Mouse (Mus musculus): ENCODE results near the gene Ctu2.

Ctu2 gene

DNA sequence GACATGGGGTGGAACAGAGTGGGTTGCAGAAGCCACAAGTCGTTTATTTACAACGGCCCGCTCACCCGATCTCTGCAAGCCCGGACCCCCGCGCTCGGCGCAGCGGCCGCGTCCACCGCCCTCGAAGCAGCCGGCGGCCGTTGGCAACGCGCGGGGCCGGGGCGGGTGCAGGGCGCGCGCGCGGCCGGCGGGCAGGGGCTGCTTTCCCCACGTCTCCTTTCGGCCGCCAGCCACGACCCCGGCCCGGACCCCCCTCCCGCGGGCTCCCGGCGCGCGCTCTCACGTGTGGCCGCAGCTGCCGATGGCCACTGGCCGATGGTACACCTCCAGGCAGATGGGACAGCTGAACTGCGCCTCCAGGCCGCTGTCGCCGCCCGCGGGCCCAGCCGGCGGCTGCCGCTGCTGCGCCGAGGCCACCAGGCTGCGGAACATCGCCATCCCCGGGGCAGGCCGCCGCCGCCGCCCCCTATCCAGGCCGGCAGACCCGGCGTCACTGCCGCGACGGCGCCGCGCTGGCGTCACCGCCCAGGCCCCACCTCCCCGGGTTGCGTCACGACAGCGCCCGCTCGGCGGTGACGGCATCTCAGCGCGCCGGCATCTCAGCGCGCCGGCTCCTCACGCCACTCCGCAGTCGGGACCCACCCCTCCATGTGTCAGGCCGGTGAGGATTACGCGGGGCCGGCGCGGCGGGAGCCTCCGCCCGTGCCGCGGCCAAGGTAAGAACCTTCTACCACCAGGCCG, at the start of gene Ctu2, which contains the start of gene Rnf166:
Ctu2 (plus strand) TSS at position 564 of the 741 bp plus-strand sequence.
Rnf166 (minus strand) TSS at position 485 of the 741 bp plus-strand sequence.
- peak; percentile 93 for DNase-seq

DNA sequence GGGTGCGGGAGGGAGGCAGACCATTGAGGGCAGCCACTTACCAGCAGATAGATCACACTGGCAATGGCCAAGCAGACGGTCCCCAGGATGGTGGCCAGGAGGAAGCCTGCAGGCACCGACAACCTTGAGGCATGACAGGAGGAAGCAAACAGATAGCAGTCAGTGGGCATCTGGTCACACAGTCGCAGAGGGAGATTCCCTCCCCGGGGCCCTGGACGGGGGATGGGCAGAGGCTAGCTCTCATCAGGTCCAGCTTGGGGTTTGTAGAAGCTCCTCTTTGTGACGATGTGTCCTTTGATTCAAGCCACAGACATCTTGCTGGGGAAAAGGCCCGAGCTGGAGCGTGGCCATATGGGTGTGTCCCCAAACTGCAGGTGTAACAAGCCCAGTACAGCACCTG, 49.8 kb upstream of the Ctu2 start:
- DNase-seq = no peak

GRCm38 (mm10) chr8:122427607-122428006, 48.3 kb upstream of the Ctu2 start:
- no peak for DNase-seq

DNA sequence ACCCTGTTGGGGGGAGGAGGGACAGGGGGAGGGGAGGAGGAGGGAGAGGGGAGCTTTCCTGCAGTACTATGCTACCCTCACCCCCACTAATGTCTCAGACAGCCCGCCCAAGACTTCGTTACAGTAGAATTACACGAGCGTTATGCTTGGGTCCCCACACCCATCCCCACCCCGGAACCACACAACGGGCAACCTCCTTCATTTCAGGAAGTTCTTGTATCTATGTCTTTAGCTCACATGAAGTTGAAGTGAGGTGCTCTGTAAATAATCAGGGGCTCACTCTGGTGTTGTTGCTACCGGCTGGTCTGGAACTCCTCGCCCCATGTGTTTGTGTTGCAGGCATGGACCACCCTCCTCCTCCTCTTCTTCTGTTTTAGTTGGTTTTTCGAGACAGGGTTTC, 47.8 kb upstream of the Ctu2 start:
- no peak for DNase-seq

GRCm38 (mm10) chr8:122430058-122430636, 45.8 kb upstream of the Ctu2 start:
- no peak for DNase-seq

DNA sequence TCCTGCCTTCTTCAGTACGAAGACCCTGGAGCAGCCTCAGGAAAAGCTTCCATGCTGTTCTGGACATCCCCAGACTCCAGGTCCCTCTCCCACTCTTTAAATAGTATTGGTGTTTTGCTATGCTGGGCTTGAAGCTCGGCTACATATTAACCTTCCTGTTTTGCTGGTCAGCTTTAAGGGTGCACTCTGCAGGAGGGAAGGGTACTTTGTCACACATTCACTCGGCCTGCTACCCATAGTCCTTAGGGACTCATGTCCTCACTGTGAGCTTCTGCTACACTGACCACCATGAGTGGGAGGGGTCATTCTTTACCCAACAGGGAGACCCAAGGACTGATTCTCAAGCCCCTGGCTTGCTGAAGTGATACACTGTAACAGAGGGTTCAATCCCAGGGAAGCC, 45.3 kb upstream of the Ctu2 start:
- no peak for DNase-seq

- peak; percentile 46 to 61 for DNase-seq
Measured at GRCm38 (mm10) chr8:122431694-122432442, 44.1 kb upstream of the Ctu2 start.

DNA sequence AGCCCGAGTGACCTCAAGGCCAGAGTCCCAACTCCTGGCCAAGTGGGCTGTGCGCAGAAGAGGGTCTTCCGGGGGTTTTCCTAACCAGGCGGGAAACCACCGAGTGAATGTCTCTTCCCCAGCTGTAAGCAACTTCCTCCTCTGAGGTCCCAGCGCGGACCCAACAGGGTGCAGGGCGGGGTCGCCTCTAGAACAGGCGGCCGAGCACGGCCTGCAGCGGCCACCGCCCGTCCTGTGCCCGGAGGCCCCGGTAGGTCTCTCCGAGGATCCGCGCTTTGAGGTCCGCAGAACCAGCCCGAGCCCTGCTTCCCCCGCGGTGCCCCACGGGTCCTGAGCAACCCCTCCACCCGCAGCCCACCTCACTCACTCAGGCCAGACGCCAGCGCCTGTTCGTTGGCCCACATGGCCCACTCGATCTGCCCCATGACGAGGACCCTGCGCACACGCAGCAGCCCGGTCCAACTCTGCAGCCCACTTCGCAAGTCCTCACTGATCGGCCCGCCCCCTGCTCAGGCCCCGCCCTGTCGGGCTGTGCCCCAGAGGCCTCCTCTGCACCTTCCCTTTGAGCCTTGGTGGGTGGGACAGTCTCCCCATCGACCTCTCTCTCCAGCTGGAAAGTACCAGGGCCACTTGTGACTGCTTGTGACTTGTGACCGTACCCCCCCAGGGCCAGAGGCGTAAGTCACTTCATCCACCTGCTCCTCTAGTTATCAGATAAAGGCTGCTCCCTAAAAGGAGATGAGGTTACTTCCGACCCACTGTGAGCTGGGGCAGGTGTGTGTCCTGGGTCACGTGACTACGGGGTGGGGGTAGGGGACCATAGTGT, 43.3 kb upstream of the Ctu2 start, which contains the start of gene Cyba:
Cyba (minus strand) TSS at position 488 of the 826 bp plus-strand sequence.
- DNase-seq = peak; percentile 87 to 90

DNA sequence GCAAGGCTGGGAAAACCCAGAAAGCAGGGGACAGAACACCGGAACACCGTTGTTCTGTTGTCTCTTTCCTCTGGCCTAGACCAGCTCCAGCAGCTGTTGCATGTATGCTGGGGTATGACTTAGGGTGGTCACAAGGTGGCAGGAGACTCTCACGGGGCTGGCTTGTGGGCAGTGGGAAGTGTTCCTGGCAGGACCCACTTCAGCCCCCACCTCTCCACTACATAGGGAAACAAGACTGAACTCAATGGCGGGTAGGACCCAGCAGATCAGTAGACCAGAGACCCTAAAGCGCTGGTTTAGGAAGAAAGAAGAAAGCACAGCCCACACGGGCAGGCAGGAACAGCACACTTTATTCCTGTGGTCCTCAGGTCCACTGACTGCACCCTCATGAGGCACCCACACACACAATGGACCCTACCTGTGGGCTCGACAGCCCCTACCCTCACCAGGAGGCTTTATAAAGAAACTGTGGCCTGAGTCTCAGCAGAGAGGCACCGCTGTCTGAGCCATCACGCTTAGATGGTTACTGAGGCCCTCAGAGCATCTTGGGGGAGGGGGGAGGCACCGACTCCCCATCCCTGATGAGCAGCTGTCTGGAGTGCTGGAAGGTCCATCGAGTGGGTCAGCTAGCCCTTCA, 42.6 kb upstream of the Ctu2 start:
- DNase-seq = no peak

DNA sequence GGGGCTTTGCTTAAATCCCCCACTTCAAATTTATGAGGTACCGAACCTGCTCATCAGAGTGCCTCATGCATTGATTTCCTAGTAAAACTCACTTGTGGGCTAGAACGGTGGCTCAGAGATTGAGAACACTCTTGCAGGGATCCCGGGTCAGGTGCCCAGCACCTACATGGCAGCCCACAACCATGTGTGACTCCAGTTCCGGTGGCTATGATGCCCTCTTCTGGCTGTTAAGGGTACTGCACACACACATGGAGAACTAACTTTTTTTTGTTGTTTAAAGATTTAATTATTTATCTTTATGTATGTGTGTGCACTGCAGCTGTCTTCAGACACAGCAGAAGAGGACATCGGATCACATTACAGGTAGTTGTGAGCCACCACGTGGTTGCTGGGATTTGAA, 40.6 kb upstream of the Ctu2 start:
- DNase-seq = no peak

DNA sequence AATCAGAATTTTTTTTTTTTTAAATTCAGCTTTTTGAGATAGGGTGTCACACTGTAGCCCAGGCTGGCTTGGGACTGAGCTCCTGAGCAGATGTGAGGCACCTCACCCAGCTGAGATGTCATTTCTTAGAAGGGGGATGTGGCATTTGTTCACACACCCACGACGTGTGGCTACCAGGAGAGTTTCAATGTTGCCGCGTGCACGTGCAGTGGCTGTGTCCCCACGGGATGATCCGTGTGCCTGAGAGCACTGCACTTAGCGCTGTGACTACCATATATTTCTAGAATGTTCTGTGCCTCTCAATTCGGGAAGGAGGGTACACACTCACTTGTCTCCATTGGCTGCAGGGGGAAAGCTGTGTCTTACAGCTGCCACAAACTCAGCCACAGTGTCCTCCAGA, 39.8 kb upstream of the Ctu2 start:
- no peak for DNase-seq

DNA sequence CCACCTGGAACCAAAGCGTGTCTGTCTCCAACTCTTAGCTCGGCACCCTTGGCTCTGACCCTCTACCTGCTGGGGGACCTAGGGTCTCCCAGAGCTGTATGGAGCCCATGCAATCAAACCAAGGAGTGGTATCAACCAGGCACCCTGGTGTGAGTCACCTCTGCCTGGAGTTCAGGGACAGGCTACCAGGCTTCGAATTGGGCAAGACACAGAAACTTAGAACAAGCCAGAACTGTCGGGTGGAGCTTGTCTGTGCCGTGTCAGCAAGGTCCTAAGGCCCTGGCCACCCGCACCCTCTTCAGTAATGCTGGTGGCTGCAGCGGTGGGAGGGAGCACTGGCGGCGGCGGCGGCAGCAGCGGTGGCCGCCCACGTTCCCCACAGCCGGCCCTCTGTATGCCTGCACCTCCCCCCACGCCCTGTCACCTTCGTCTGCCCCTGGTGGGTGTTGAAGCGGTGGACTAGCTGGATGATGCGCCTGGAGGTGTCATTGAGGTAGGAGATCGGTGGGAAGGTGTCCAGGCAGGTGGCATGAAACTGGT, 39.3 kb upstream of the Ctu2 start:
- no peak for DNase-seq

DNA sequence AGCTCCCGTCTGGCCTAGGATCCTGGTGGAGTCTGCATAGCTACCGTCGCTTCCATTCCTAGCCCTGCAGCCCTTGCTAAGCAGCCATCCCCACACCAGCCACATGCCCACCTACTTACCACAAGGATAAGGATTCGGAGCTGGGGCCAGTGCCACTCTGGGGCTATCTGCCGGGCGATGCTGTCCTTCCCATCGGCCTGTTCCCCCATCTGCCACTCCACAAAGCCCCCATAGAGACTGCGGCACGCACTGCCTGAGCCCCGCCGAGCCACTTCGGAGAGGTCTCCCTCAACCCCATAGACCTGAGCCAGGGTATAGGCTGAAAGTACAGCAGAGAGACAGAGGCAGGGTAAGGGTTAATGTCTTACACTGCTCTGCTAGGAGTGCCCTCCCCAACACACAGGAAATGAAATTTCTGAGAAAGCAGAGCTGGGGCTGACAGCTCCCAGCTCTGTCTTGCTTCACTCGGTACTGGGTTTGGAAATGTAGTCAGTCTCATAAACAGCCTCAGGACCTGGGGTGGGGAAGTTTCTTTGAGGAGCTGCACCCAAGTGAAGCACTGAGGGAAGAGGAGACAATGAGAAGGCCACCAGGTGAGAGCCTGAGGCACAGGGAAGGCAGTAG, 38.1 kb upstream of the Ctu2 start:
- DNase-seq = peak in 1 of 2 experiments; percentile 32

DNA sequence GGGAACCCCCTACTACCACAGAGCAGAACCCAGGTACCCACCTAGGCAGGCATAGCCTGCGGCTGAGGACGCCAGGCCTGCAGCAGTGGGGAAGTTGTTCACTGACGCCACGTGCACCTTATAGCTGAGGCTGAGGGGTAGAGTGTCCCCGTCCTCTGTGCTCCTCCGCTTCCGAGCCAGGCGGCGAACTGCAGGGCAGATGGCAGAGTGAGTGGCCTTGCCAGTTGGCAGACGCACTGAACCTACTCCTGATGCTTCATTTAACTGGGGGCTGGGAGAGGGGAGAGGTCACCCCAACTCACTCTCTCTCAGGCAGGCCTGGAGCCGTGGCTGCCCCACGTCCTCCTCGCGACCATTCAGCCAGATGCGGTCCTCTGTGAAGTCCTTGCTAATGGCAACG, 36.6 kb upstream of the Ctu2 start:
- no peak for DNase-seq

- no peak for DNase-seq
Measured at GRCm38 (mm10) chr8:122441326-122441725, 34.6 kb upstream of the Ctu2 start.

DNA sequence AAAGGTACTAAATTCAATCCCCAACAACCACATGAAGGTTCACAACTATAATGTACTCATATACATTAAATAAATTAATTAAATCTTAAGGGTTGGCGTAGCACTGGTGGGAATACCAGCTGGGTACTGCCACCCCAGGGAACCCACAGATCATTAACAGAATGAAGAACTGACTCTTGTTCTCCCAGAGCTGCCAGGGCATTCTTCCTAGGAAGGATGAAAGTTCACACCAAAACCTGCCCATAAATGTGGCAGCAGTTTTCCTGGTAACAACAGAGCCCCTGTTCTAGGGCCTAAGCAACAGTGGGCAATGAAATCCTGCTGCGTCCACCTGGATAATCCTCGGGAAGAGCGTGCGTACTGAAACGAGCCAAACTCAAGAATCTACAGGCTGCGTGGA, 33.6 kb upstream of the Ctu2 start:
- no peak for DNase-seq

DNA sequence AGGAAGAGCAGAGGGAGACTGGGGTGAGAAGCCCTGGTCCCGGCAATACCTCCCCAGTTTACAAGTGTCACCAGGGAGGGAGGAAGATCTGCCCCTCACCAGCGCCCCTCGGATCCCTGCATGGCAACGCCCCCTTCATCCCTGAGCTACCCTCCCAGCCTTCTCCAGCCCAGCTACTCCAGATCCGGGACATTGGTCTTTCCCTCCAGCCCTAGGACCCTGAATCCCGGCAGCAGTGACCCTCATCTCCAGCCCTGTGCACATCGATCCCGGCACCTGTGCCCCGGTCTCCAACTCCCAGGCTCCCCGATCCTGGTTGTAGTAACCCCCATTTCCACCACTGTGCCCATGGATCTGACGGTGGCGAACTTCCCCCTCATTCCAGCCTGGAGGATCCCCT, 33.2 kb upstream of the Ctu2 start:
- peak in 1 of 2 experiments; percentile 32 for DNase-seq

DNA sequence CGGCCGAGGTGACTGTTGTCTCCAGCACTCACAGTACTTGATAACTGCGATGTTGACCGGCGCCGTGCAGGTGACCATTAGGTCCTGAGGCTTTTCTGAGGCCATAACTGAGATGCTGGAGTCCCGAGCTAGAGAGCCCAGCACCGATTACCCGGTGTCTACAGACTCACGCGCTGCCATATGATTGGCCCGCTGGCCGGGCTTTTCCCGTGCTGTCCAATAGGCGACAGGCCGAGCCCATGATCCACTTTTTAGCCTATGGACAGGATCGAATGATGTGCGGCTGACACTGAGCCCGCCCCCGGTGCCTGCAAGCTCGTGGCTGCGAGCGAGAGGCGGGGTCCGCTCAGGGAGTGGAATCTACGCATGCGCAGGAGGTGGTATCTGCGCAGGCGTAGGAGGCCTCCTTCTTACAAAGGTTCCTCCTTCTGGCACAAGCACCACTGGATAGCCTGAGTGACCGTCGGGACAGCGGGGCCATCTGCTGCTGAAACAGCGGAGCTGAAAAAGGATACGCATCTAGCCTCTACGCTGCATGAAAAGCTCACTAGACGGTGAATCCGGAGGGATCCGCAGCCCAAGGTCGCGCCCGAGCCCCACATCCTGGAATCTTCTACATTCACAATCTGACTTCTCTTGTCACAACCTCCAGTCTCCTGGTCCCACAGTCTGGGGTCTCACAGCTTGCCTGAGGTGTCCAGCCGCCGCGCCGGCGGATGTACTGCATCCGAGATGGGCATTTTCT, 32.5 kb upstream of the Ctu2 start, which contains the start of gene Mvd:
Mvd (minus strand) TSS at position 161 of the 745 bp plus-strand sequence.
- peak; percentile 96 to 99 for DNase-seq

- DNase-seq = no peak
Measured at GRCm38 (mm10) chr8:122444058-122444748, 31.7 kb upstream of the Ctu2 start.

GRCm38 (mm10) chr8:122445203-122445602, 30.7 kb upstream of the Ctu2 start:
- DNase-seq = no peak
